Mouse (Mus musculus) neural tube, embryonic 12.5 days (tissue): ENCODE data around the gene Mx1. TPM values are rescaled to one million over a fixed set of nuclear protein-coding genes. Genes with fewer than 3 reads are reported as not detected.

ENCODE experiments used
- ATAC-seq: fragments of 200-750 bp; cut with Nextera tagmentation; 2 replicates; pipeline ENCODE4 v1.8.0; 2017; ENCODE audit warnings: low read depth, mild to moderate bottlenecking, moderate TSS enrichment, moderate library complexity; ENCODE audit not compliant: low FRiP score
- H3K27ac ChIP-seq: fragments of 300-500 bp; sonication (generic); 2 replicates; pipeline ENCODE4 v1.5.1; 2016
- H3K27me3 ChIP-seq: fragments of 300-500 bp; sonication (generic); replicated peaks from 2 replicates; pipeline ENCODE4 v1.6.1; 2016; ENCODE audit warnings: mild to moderate bottlenecking
- H3K36me3 ChIP-seq: fragments of 300-500 bp; sonication (generic); 2 replicates; pipeline ENCODE4 v1.6.1; 2016; ENCODE audit warnings: mild to moderate bottlenecking
- H3K4me1 ChIP-seq: fragments of 300-500 bp; sonication (generic); 2 replicates; pipeline ENCODE4 v1.6.1; 2016
- H3K4me2 ChIP-seq: fragments of 300-500 bp; sonication (generic); replicated peaks from 2 replicates; pipeline ENCODE4 v1.6.1; 2016; ENCODE audit warnings: mild to moderate bottlenecking
- H3K4me3 ChIP-seq: fragments of 300-500 bp; sonication (generic); 2 replicates; pipeline ENCODE4 v1.5.1; 2016
- H3K9ac ChIP-seq: fragments of 300-500 bp; sonication (generic); 2 replicates; pipeline ENCODE4 v1.6.1; 2016; ENCODE audit warnings: mild to moderate bottlenecking
- H3K9me3 ChIP-seq: fragments of 300-500 bp; sonication (generic); 2 replicates; pipeline ENCODE4 v1.6.1; 2016; ENCODE audit warnings: mild to moderate bottlenecking
- whole genome bisulfite sequencing: fragments of 180-500 bp; shearing (Covaris S2); methylation state at CpG from one replicate; pipeline ENCODE4 v1.1.7; 2016; 5-methylcytosine and 5-hydroxymethylcytosine counted together
- polyA plus RNA-seq: library from polyadenylated mRNA; unstranded; fragments of >200 nt; fragmentation: Nextera tagmentation; extraction: Ambion mirVana; gene quantifications from 2 replicates; pipeline ENCODE4 v1.2.1, GENCODE M21; 2016

The Mx1 gene
- 0.06 and 0.19 TPM in 2 replicates for polyA plus RNA-seq

DNA sequence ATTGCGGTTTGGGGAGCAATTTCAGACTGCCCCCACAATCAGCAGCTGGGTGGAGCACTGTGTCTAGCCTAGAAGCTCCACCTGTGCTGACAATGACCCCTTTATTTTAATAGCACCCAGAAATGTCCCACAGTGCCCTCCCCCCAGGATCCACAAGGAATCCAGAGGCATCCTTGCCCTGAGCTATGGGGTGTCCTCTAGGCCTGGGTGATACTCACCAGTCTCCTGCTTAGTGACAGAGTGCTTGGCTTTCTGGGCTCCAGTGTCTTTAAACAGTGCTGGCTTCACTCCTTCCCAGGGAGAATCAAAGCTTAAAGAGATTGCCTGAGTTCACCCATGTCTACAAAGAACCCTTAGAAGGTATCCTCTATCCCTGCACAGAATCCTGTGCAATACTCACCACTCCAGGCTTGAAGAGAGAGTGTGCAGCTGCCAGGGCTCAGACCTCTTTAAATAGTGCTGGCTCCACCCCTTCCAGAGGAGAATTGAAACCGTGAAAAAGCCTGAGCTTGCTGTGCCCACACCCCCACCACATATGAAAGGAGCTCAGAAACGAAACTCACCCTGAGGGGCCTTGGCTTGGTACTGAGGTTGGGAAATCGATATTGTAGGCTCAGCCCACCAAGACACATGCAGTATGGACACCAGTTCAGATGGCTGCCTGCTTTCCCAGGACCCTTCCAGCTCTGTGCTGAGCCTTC lies at the start of gene Mx1:
Mx1 (minus strand) TSS at position 427 of the 701 bp plus-strand sequence.
- no peak within 1 kb of the TSS for H3K4me3 ChIP-seq
- no peak within 1 kb of the TSS for H3K4me2 ChIP-seq
- H3K27ac ChIP-seq: no peak within 1 kb of the TSS
- H3K4me1 ChIP-seq: no peaks in the 10 kb centered on the region
- no peaks in the 10 kb centered on the region for H3K36me3 ChIP-seq
- WGBS: 29% methylated on average over 4 of the region's 4 CpGs
- H3K9ac ChIP-seq: no peak within 1 kb of the TSS
- H3K27me3 ChIP-seq: no peaks in the 10 kb centered on the region
- ATAC-seq: no peak
- no peaks in the 10 kb centered on the region for H3K9me3 ChIP-seq

- Histone ChIP-seq H3K4me3 (no peak overlapping the region), H3K27ac (no peak overlapping the region), H3K4me1 (no peaks in the 10 kb centered on the region), H3K27me3 (no peaks in the 10 kb centered on the region), H3K9me3 (no peaks in the 10 kb centered on the region), H3K4me2 (no peak overlapping the region), H3K36me3 (no peaks in the 10 kb centered on the region), H3K9ac (no peak overlapping the region)
- ATAC-seq: no peak
- WGBS: 90% methylated on average over 12 of the region's 12 CpGs
Measured at GRCm38 (mm10) chr16:97512347-97512751, 49.6 kb upstream of the Mx1 start.

DNA sequence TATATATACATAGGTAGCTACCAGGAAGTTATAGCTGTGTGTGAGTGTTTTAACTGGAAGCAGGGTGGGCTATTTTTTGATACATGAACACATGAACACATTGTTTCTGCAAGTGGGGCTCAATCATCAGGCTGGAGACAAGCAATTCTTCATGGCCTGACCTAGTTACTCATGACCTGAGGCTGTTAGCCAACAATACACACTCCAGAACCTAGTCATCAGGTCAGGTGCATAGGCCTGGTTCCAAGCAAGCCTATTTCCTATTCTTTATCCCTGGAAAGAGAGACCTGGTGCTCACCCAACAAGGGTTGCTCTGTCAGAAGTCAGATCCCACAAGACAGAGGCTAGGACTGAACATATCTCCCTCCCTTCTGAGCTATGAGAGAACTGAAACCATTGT lies 48.8 kb upstream of the Mx1 start:
- H3K9ac ChIP-seq: no peak overlapping the region
- H3K27me3 ChIP-seq: no peaks in the 10 kb centered on the region
- no peak for ATAC-seq
- H3K9me3 ChIP-seq: no peaks in the 10 kb centered on the region
- no peaks in the 10 kb centered on the region for H3K4me1 ChIP-seq
- no peak overlapping the region for H3K4me2 ChIP-seq
- no peak overlapping the region for H3K27ac ChIP-seq
- H3K4me3 ChIP-seq: no peak overlapping the region
- no peaks in the 10 kb centered on the region for H3K36me3 ChIP-seq

DNA sequence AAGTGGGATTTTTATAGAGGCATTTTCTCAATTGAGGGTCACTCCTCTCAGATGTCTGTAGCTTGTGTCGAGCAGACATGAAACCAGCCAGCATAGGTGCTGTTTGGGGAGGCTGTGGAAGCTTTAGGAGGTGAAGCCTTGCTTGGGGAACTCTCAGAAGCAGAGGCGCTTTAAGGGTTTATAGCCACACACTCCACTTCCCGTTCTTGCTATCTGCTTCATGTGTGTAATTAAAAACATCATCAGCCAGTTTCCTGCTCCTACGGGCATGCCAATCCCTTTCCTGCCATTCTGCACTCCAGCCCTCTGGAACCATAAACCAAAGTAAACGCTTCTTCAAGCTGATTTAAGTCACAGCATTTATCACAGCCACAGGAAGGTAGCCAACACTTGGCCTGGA lies 48.1 kb upstream of the Mx1 start:
- WGBS: 61% methylated on average over 5 of the region's 5 CpGs
- Histone ChIP-seq H3K27ac (no peak overlapping the region), H3K9ac (no peak overlapping the region)

GRCm38 (mm10) chr16:97507783-97508182 lies 45.1 kb upstream of the Mx1 start:
- Histone ChIP-seq H3K4me2 (no peak overlapping the region), H3K27ac (no peak overlapping the region), H3K9ac (no peak overlapping the region), H3K27me3 (no peaks in the 10 kb centered on the region), H3K36me3 (no peaks in the 10 kb centered on the region), H3K9me3 (no peaks in the 10 kb centered on the region), H3K4me3 (no peak overlapping the region), H3K4me1 (no peaks in the 10 kb centered on the region)
- no peak for ATAC-seq

More for the DNA sequence above, 48.1 kb upstream of the Mx1 start:
- Histone ChIP-seq H3K4me2 (no peak overlapping the region), H3K9me3 (no peaks in the 10 kb centered on the region), H3K4me1 (no peaks in the 10 kb centered on the region), H3K36me3 (no peaks in the 10 kb centered on the region), H3K27me3 (no peaks in the 10 kb centered on the region), H3K4me3 (no peak overlapping the region)
- ATAC-seq: no peak

DNA sequence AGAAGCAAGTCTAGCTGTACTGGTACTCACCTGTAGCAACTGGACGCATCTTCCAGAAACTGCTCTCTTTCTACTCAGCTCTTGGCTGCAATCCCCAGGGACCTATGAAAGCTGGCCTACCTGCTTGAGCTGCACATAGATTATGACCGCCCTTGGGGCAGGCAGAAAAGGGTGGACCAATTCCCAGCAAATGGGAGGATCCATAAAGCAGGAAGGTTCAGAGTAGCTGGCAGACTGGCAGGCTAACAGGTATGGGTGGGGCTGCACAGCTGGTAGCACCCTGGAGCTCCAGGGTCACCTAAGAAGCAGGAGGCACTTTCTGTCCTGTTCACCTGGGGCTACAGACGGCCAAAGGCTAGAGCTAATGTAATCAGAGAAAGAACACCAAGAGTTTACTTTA lies 42.1 kb upstream of the Mx1 start:
- Histone ChIP-seq H3K9me3 (no peaks in the 10 kb centered on the region), H3K27me3 (no peaks in the 10 kb centered on the region), H3K4me1 (no peaks in the 10 kb centered on the region), H3K4me2 (no peak overlapping the region), H3K36me3 (no peaks in the 10 kb centered on the region), H3K4me3 (no peak overlapping the region), H3K27ac (no peak overlapping the region), H3K9ac (no peak overlapping the region)
- 90% methylated on average over 3 of the region's 3 CpGs for WGBS
- no peak for ATAC-seq

- no peak overlapping the region for H3K4me3 ChIP-seq
- no peaks in the 10 kb centered on the region for H3K4me1 ChIP-seq
- H3K27ac ChIP-seq: no peak overlapping the region
- H3K4me2 ChIP-seq: no peak overlapping the region
- H3K27me3 ChIP-seq: no peaks in the 10 kb centered on the region
- H3K9me3 ChIP-seq: no peaks in the 10 kb centered on the region
- H3K36me3 ChIP-seq: no peaks in the 10 kb centered on the region
- no peak overlapping the region for H3K9ac ChIP-seq
- no peak for ATAC-seq
- 79% methylated on average over 3 of the region's 3 CpGs for WGBS
Measured at GRCm38 (mm10) chr16:97503849-97504248, 41.1 kb upstream of the Mx1 start.

GRCm38 (mm10) chr16:97500901-97501300 lies 38.2 kb upstream of the Mx1 start:
- Histone ChIP-seq H3K9me3 (no peaks in the 10 kb centered on the region), H3K4me1 (no peaks in the 10 kb centered on the region), H3K36me3 (no peaks in the 10 kb centered on the region), H3K9ac (no peak overlapping the region), H3K4me3 (no peak overlapping the region), H3K27ac (no peak overlapping the region), H3K27me3 (no peaks in the 10 kb centered on the region), H3K4me2 (no peak overlapping the region)
- ATAC-seq: no peak
- WGBS: 91% methylated on average over 7 of the region's 7 CpGs

DNA sequence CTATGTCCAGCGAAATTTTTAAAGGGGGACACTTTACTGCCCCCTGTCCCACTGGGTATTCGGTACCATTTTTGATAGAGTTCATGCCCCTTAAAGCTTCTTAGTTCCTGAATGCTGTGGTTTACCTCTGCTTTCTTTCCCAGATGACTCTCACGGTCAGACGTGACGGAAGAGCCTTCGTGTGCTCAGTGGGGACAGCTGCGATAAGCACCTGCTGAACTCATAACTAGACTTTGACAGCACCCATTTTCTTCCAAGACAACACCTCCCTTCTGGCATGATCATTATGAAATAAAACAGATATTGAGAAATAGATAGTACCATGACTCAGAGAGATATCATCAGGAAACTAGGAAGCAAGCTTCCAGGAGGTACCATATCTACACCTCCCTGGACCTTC lies 36.7 kb upstream of the Mx1 start:
- WGBS: 93% methylated on average over 7 of the region's 7 CpGs
- Histone ChIP-seq H3K4me1 (no peaks in the 10 kb centered on the region), H3K9me3 (no peaks in the 10 kb centered on the region), H3K27me3 (no peaks in the 10 kb centered on the region), H3K4me2 (no peak overlapping the region), H3K4me3 (no peak overlapping the region), H3K9ac (no peak overlapping the region), H3K27ac (no peak overlapping the region), H3K36me3 (no peaks in the 10 kb centered on the region)
- ATAC-seq: no peak

- Histone ChIP-seq H3K4me1 (no peaks in the 10 kb centered on the region), H3K27ac (no peak overlapping the region), H3K9ac (no peak overlapping the region), H3K36me3 (no peaks in the 10 kb centered on the region), H3K4me3 (no peak overlapping the region), H3K4me2 (no peak overlapping the region), H3K27me3 (no peaks in the 10 kb centered on the region), H3K9me3 (no peaks in the 10 kb centered on the region)
- no peak for ATAC-seq
- WGBS: 98% methylated on average over 3 of the region's 3 CpGs
Measured at GRCm38 (mm10) chr16:97498139-97498538, 35.4 kb upstream of the Mx1 start.

GRCm38 (mm10) chr16:97497682-97498081 lies 35.0 kb upstream of the Mx1 start:
- H3K27me3 ChIP-seq: no peaks in the 10 kb centered on the region
- no peak overlapping the region for H3K27ac ChIP-seq
- no peak overlapping the region for H3K4me3 ChIP-seq
- H3K4me2 ChIP-seq: no peak overlapping the region
- no peak for ATAC-seq
- no peaks in the 10 kb centered on the region for H3K36me3 ChIP-seq
- H3K9me3 ChIP-seq: no peaks in the 10 kb centered on the region
- no peaks in the 10 kb centered on the region for H3K4me1 ChIP-seq
- H3K9ac ChIP-seq: no peak overlapping the region
- WGBS: 46% methylated on average over 5 of the region's 5 CpGs

DNA sequence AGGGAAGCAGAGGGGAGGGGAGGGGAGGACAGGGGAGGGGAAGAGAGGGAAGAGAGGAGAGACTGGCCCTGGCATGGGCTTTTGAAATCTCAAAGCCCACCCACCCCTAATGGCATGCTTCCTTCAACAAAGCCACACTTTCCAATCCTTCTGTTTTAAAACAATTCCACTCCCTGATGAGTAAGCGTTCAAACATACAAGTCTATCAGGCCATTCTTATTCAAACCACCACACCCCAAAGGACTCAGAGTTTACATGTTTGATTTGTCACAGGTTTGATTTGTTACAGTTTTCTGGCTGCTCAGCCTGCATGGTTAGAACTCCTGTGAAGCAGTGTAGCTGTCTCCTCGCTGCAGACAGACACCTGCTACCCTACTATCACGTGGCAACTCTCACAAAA lies 33.3 kb upstream of the Mx1 start:
- ATAC-seq: no peak

DNA sequence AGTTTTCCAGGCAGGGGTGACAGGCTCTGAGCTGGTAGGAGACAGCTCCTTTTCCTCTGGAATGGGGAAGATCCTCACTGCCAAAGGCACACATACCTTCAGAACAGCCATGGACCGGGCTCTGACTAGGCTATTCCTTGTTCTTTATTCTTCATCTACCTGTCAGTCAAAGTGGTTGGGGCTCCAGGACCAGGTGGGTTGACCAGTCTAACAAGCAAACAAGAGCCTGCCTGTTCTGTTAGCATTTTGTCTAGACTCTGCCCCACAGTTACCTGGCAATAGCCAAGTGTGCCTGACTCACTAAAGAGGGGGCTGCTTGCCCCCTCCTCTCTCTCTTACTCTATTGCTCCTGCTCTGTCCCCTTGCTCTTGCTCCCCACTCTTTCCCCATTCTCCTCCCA lies 29.7 kb upstream of the Mx1 start:
- no peaks in the 10 kb centered on the region for H3K4me1 ChIP-seq
- H3K4me2 ChIP-seq: no peak overlapping the region
- no peak overlapping the region for H3K9ac ChIP-seq
- no peak for ATAC-seq
- no peaks in the 10 kb centered on the region for H3K36me3 ChIP-seq
- WGBS: 89% methylated on average over 1 of the region's 1 CpGs
- no peak overlapping the region for H3K4me3 ChIP-seq
- H3K9me3 ChIP-seq: no peaks in the 10 kb centered on the region
- no peak overlapping the region for H3K27ac ChIP-seq
- H3K27me3 ChIP-seq: no peaks in the 10 kb centered on the region

More for the DNA sequence above, 33.3 kb upstream of the Mx1 start:
- no peak overlapping the region for H3K4me3 ChIP-seq
- H3K27me3 ChIP-seq: no peaks in the 10 kb centered on the region
- no peaks in the 10 kb centered on the region for H3K9me3 ChIP-seq
- H3K4me1 ChIP-seq: no peaks in the 10 kb centered on the region
- H3K27ac ChIP-seq: no peak overlapping the region
- no peak overlapping the region for H3K4me2 ChIP-seq
- H3K9ac ChIP-seq: no peak overlapping the region
- 49% methylated on average over 3 of the region's 3 CpGs for WGBS
- no peaks in the 10 kb centered on the region for H3K36me3 ChIP-seq
